Mouse (Mus musculus) midbrain, embryonic 15.5 days (tissue): Measurements from ENCODE around the gene Ncaph2. TPM values are rescaled to one million over a fixed set of nuclear protein-coding genes. Genes with fewer than 3 reads are reported as not detected.

Source experiments
- ATAC-seq: fragments of 200-750 bp; cut with Nextera tagmentation; replicated peaks from 2 replicates; pipeline ENCODE4 v1.8.0; 2017; ENCODE audit warnings: moderate TSS enrichment
- H3K27ac ChIP-seq: fragments of 300-500 bp; sonication (generic); 2 replicates; pipeline ENCODE4 v1.5.1; 2015; ENCODE audit warnings: mild to moderate bottlenecking, inconsistent platforms
- H3K27me3 ChIP-seq: fragments of 300-500 bp; sonication (generic); replicated peaks from 2 replicates; pipeline ENCODE4 v1.6.1; 2015; ENCODE audit warnings: inconsistent platforms
- H3K36me3 ChIP-seq: fragments of 300-500 bp; sonication (generic); replicated peaks from 2 replicates; pipeline ENCODE4 v1.6.1; 2015; ENCODE audit warnings: inconsistent platforms
- H3K4me1 ChIP-seq: fragments of 300-500 bp; sonication (generic); 2 replicates; pipeline ENCODE4 v1.6.1; 2015; ENCODE audit warnings: inconsistent platforms
- H3K4me2 ChIP-seq: fragments of 300-500 bp; sonication (generic); 2 replicates; pipeline ENCODE4 v1.6.1; 2015; ENCODE audit warnings: inconsistent platforms, mild to moderate bottlenecking, moderate library complexity
- H3K4me3 ChIP-seq: fragments of 300-500 bp; sonication (generic); 2 replicates; pipeline ENCODE4 v1.5.1; 2015; ENCODE audit warnings: mild to moderate bottlenecking, inconsistent platforms
- H3K9ac ChIP-seq: fragments of 300-500 bp; sonication (generic); 2 replicates; pipeline ENCODE4 v1.6.1; 2015; ENCODE audit warnings: mild to moderate bottlenecking, inconsistent platforms
- H3K9me3 ChIP-seq: fragments of 300-500 bp; sonication (generic); 2 replicates; pipeline ENCODE4 v1.6.1; 2016; ENCODE audit warnings: inconsistent platforms
- WGBS: fragments of 180-500 bp; shearing (Covaris S2); methylation state at CpG from one replicate; pipeline ENCODE4 v1.1.7; 2015; ENCODE audit warnings: mixed read lengths; 5-methylcytosine and 5-hydroxymethylcytosine counted together
- microRNA-seq: library from miRNA; unstranded; fragments of <30 nt; microRNA quantifications from one replicate; pipeline ENCODE4, GENCODE M21; 2016
- polyA plus RNA-seq: library from polyadenylated mRNA; unstranded; fragments of >200 nt; fragmentation: Nextera tagmentation; extraction: Ambion mirVana; gene quantifications from 2 replicates; pipeline ENCODE4 v1.2.1, GENCODE M21; 2015

The Ncaph2 gene
- polyA plus RNA-seq, 1 experiment from 2014 or later, result 121 TPM

- WGBS, result 79% methylated on average over 2 of the region's 2 CpGs
- H3K4me3 ChIP-seq, result no peak overlapping the region
- H3K9ac ChIP-seq, result no peak overlapping the region
- no peak for ATAC-seq
- no peaks in the 10 kb centered on the region for H3K27me3 ChIP-seq
- no peaks in the 10 kb centered on the region for H3K4me1 ChIP-seq
- no peaks in the 10 kb centered on the region for H3K9me3 ChIP-seq
- no peaks in the 10 kb centered on the region for H3K36me3 ChIP-seq
- H3K27ac ChIP-seq, result no peak overlapping the region
- no peak overlapping the region for H3K4me2 ChIP-seq
These were observed 42.6 kb downstream of the Ncaph2 start for GRCm38 (mm10) chr15:89398146-89398545.

- no peak overlapping the region for H3K4me3 ChIP-seq
- ATAC-seq, result no peak
- 56% methylated on average over 1 of the region's 1 CpGs for WGBS
These were observed 44.2 kb downstream of the Ncaph2 start for GRCm38 (mm10) chr15:89399716-89400115.

GRCm38 (mm10) chr15:89402471-89402870, 47.0 kb downstream of the Ncaph2 start:
- ATAC-seq, result no peak
- Histone ChIP-seq H3K36me3 (no peaks in the 10 kb centered on the region), H3K4me1 (no peaks in the 10 kb centered on the region), H3K4me3 (no peak overlapping the region), H3K9me3 (no peaks in the 10 kb centered on the region), H3K27me3 (no peaks in the 10 kb centered on the region), H3K4me2 (no peak overlapping the region), H3K27ac (no peak overlapping the region), H3K9ac (no peak overlapping the region)
- WGBS, result 87% methylated on average over 1 of the region's 1 CpGs

More at GRCm38 (mm10) chr15:89399716-89400115, 44.2 kb downstream of the Ncaph2 start:
- H3K9me3 ChIP-seq, result no peaks in the 10 kb centered on the region
- H3K4me1 ChIP-seq, result no peaks in the 10 kb centered on the region
- no peak overlapping the region for H3K4me2 ChIP-seq
- no peak overlapping the region for H3K9ac ChIP-seq
- H3K27me3 ChIP-seq, result no peaks in the 10 kb centered on the region
- H3K27ac ChIP-seq, result no peak overlapping the region
- no peaks in the 10 kb centered on the region for H3K36me3 ChIP-seq

- Histone ChIP-seq H3K36me3 (no peaks in the 10 kb centered on the region), H3K4me3 (no peak overlapping the region), H3K27ac (no peak overlapping the region), H3K4me2 (no peak overlapping the region), H3K9me3 (no peaks in the 10 kb centered on the region; the same call in 1 of the 2 replicates), H3K9ac (no peak overlapping the region), H3K27me3 (no peaks in the 10 kb centered on the region), H3K4me1 (no peaks in the 10 kb centered on the region)
- 88% methylated on average over 10 of the region's 10 CpGs for WGBS
- ATAC-seq, result no peak
These were observed 49.5 kb downstream of the Ncaph2 start for GRCm38 (mm10) chr15:89404831-89405623.

DNA sequence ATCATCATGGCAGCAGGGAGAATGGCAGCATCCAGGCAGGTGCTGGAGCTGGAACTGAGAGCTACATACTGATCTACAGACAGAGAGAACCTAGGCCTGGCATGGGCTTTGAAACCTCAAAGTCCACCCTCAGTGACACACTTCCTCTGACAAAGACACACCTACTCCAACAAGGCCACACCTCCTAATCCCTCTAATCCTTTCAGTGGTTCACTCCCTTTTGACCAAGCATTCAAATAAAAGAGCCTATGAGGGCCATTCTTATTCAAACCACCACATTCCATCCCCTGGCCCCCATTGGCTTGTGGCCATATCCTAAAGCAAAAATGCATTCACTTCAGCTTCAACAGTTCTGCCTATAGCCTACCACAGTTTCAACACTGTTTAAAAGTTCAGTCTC, 51.2 kb downstream of the Ncaph2 start:
- H3K4me3 ChIP-seq, result no peak overlapping the region
- H3K9ac ChIP-seq, result no peak overlapping the region
- no peak for ATAC-seq

GRCm38 (mm10) chr15:89410118-89410517, 54.6 kb downstream of the Ncaph2 start, which contains the start of gene Syce3:
Gene Syce3 (minus strand): TSS chr15:89410503.
- H3K27me3 ChIP-seq, result no peaks in the 10 kb centered on the region
- H3K36me3 ChIP-seq, result no peaks in the 10 kb centered on the region
- no peaks in the 10 kb centered on the region for H3K4me1 ChIP-seq
- no peak within 1 kb of the TSS for H3K9ac ChIP-seq
- 87% methylated on average over 24 of the region's 24 CpGs for WGBS
- no peak for ATAC-seq
- no peak within 1 kb of the TSS for H3K27ac ChIP-seq
- H3K4me3 ChIP-seq, result no peak within 1 kb of the TSS
- no peaks in the 10 kb centered on the region; the same call in 1 of the 2 replicates for H3K9me3 ChIP-seq
- H3K4me2 ChIP-seq, result no peak within 1 kb of the TSS

More for the DNA sequence above, 51.2 kb downstream of the Ncaph2 start:
- Histone ChIP-seq H3K4me1 (no peaks in the 10 kb centered on the region), H3K27me3 (no peaks in the 10 kb centered on the region), H3K9me3 (no peaks in the 10 kb centered on the region; the same call in 1 of the 2 replicates), H3K27ac (no peak overlapping the region), H3K4me2 (no peak overlapping the region), H3K36me3 (no peaks in the 10 kb centered on the region)

GRCm38 (mm10) chr15:89415282-89415681, 59.8 kb downstream of the Ncaph2 start:
- H3K27me3 ChIP-seq, result no peaks in the 10 kb centered on the region
- H3K4me3 ChIP-seq, result no peak overlapping the region
- H3K4me1 ChIP-seq, result no peaks in the 10 kb centered on the region
- no peak overlapping the region for H3K27ac ChIP-seq
- H3K9ac ChIP-seq, result no peak overlapping the region
- no peaks in the 10 kb centered on the region for H3K9me3 ChIP-seq
- peaks cover 3% of the 10 kb centered on the region for H3K36me3 ChIP-seq
- no peak for ATAC-seq
- 87% methylated on average over 8 of the region's 8 CpGs for WGBS
- H3K4me2 ChIP-seq, result no peak overlapping the region

GRCm38 (mm10) chr15:89421938-89422337, 66.4 kb downstream of the Ncaph2 start:
- Histone ChIP-seq H3K4me2 (no peak overlapping the region), H3K27ac (no peak overlapping the region), H3K27me3 (no peaks in the 10 kb centered on the region), H3K4me1 (no peaks in the 10 kb centered on the region), H3K36me3 (peaks cover 20% of the 10 kb centered on the region), H3K9ac (no peak overlapping the region), H3K9me3 (no peaks in the 10 kb centered on the region), H3K4me3 (no peak overlapping the region)
- ATAC-seq, result no peak
- WGBS, result 96% methylated on average over 9 of the region's 9 CpGs

Small RNA genes within 50 kb of the gene (microRNA-seq; reads per million reads assigned to microRNA genes)
- not detected for gene Mir6959

Other genes starting within 250 kb of the Ncaph2 start
- 20.1 and 21.2 TPM in 2 replicates for gene Tubgcp6, start 232.6 kb upstream of the Ncaph2 start, polyA plus RNA-seq
- 27.0 and 31.4 TPM in 2 replicates for gene Hdac10, start 227.0 kb upstream of the Ncaph2 start, polyA plus RNA-seq
- 4.0 and 5.1 TPM in 2 replicates for gene Mapk12, start 215.0 kb upstream of the Ncaph2 start, polyA plus RNA-seq
- gene Mapk11, start 206.1 kb upstream of the Ncaph2 start, polyA plus RNA-seq, result 30.8 and 32.5 TPM in 2 replicates
- 101 and 108 TPM in 2 replicates for gene Plxnb2, start 174.9 kb upstream of the Ncaph2 start, polyA plus RNA-seq
- gene Dennd6b, start 159.2 kb upstream of the Ncaph2 start, polyA plus RNA-seq, result 117 and 123 TPM in 2 replicates
- gene Ppp6r2, start 144.2 kb upstream of the Ncaph2 start, polyA plus RNA-seq, result 83.2 and 89.8 TPM in 2 replicates
- 106 and 112 TPM in 2 replicates for gene Sbf1, start 40.4 kb upstream of the Ncaph2 start, polyA plus RNA-seq
- gene Adm2, start 33.0 kb upstream of the Ncaph2 start, polyA plus RNA-seq, result not detected in 2 replicates
- not detected in 2 replicates for gene Miox, start 21.3 kb upstream of the Ncaph2 start, polyA plus RNA-seq
- 30.5 and 35.0 TPM in 2 replicates for gene Lmf2, start 60 bp upstream of the Ncaph2 start, polyA plus RNA-seq
- gene Sco2, start 18.1 kb downstream of the Ncaph2 start, polyA plus RNA-seq, result 15.7 and 15.8 TPM in 2 replicates
- 2.1 and 2.7 TPM in 2 replicates for gene Tymp, start 21.3 kb downstream of the Ncaph2 start, polyA plus RNA-seq
- 3.4 and 4.3 TPM in 2 replicates for gene Odf3b, start 23.6 kb downstream of the Ncaph2 start, polyA plus RNA-seq
- 0.05 TPM in 1 of 2 replicates, not detected in the other for gene Klhdc7b, start 29.2 kb downstream of the Ncaph2 start, polyA plus RNA-seq
- not detected in 2 replicates for gene Syce3, start 54.8 kb downstream of the Ncaph2 start, polyA plus RNA-seq
- 1.2 and 1.8 TPM in 2 replicates for gene Cpt1b, start 70.1 kb downstream of the Ncaph2 start, polyA plus RNA-seq
- gene C730034F03Rik, start 73.9 kb downstream of the Ncaph2 start, polyA plus RNA-seq, result 7.3 and 8.2 TPM in 2 replicates
- not detected in 2 replicates for gene Gm44502, start 74.0 kb downstream of the Ncaph2 start, polyA plus RNA-seq
- gene Chkb, start 74.2 kb downstream of the Ncaph2 start, polyA plus RNA-seq, result 91.8 and 92.3 TPM in 2 replicates
- 84.8 and 88.5 TPM in 2 replicates for gene Mapk8ip2, start 98.2 kb downstream of the Ncaph2 start, polyA plus RNA-seq
- 31.9 and 32.3 TPM in 2 replicates for gene Arsa, start 121.7 kb downstream of the Ncaph2 start, polyA plus RNA-seq
- 16.0 and 16.9 TPM in 2 replicates for gene Shank3, start 143.9 kb downstream of the Ncaph2 start, polyA plus RNA-seq
- gene Acr, start 212.6 kb downstream of the Ncaph2 start, polyA plus RNA-seq, result 2.4 and 3.2 TPM in 2 replicates
- 81.3 and 92.1 TPM in 2 replicates for gene Rabl2, start 236.2 kb downstream of the Ncaph2 start, polyA plus RNA-seq